Mouse (Mus musculus) liver, adult 2 months (tissue): ENCODE measurements around the gene Gm21976.

Experiments used
- CTCF ChIP-seq: fragments of 200-500 bp; IDR thresholded peaks from 2 replicates; pipeline ENCODE4 v1.5.1; 2011; ENCODE audit warnings: low read depth, low read length, control low read depth
- POLR2A ChIP-seq: fragments of 200-500 bp; IDR thresholded peaks from 2 replicates; pipeline ENCODE4 v1.6.1; 2011; ENCODE audit warnings: low read length, control low read depth; ENCODE audit not compliant: insufficient read depth; ENCODE audit errors: extremely low read depth

- TF ChIP-seq CTCF (no peak), POLR2A (no peak)
Measured at GRCm38 (mm10) chr13:98263458-98263987, 16.2 kb upstream of the Gm21976 start.
